In genomic region chr6:11727806-11728205, GRCm38 (mm10) we compare ENCODE assay signal across 22 mouse cellular contexts.
DNase-seq lines count a peak whose midpoint lies in the region; ATAC-seq and TF ChIP-seq lines count a peak whose summit lies in the region.
"Had no signal": no experiment of that assay in that cellular context is flagged by ENCODE, and none has a peak within 500 bp of the region (broad histone marks: within the 10 kb centered on the region; RNA-seq: fewer than 3 reads in every experiment).

No protein-coding gene starts in this region.

- WGBS in lung, embryonic 14.5 days: 66% methylated on average over 1 of the region's 1 CpGs

- H3K27ac ChIP-seq in lung, embryonic 14.5 days (ENCODE audit: low read depth): no peak overlapping the region
- H3K27ac ChIP-seq: forebrain, embryonic 13.5 days; heart, embryonic 10.5 days; heart, embryonic 15.5 days; hindbrain, embryonic 12.5 days; limb, embryonic 13.5 days had no signal

- no peak overlapping the region for H3K9ac ChIP-seq in lung, embryonic 14.5 days
- H3K9ac ChIP-seq: forebrain, embryonic 13.5 days; heart, embryonic 15.5 days; hindbrain, embryonic 12.5 days; limb, embryonic 13.5 days; neural tube, embryonic 15.5 days had no signal

- no peak overlapping the region for H3K4me3 ChIP-seq in lung, embryonic 14.5 days (ENCODE audit: low read depth, low read length)
- H3K4me3 ChIP-seq: forebrain, embryonic 13.5 days; heart, embryonic 10.5 days; heart, embryonic 15.5 days; hindbrain, embryonic 12.5 days; limb, embryonic 13.5 days; neural tube, embryonic 15.5 days had no signal

- no peaks in the 10 kb centered on the region for H3K9me3 ChIP-seq in lung, embryonic 14.5 days (ENCODE audit: low read depth, low read length)
- H3K9me3 ChIP-seq: forebrain, embryonic 13.5 days; heart, embryonic 10.5 days; heart, embryonic 15.5 days; hindbrain, embryonic 12.5 days; limb, embryonic 13.5 days; neural tube, embryonic 15.5 days had no signal

- peak; percentile 1 for DNase-seq in lung, embryonic 14.5 days
- DNase-seq in lung, postnatal 10 days: no peak
- DNase-seq in urinary bladder, postnatal 4 days (ENCODE audit: low spot score in 2 of 2): no peak
- DNase-seq in neural tube, embryonic 10.5 days (ENCODE audit: extremely low spot score, low spot score): no peak
- DNase-seq: B cell, adult 2 months; cerebellum, adult 18-20 months; gastrocnemius, postnatal 10 days; heart, adult 11 months; kidney, adult 8-10 months; lung, adult 2 months; retina, postnatal 1 day; right cerebral cortex, postnatal 14 days had no signal

- no peak for TF ChIP-seq CTCF in lung, embryonic 14.5 days (IDR thresholded peaks at IDR 0.05; ENCODE audit: low read depth)

- H3K27me3 ChIP-seq in lung, embryonic 14.5 days (ENCODE audit: insufficient read depth, low read length): no peaks in the 10 kb centered on the region
- H3K27me3 ChIP-seq: forebrain, embryonic 13.5 days; heart, embryonic 15.5 days; hindbrain, embryonic 12.5 days; limb, embryonic 13.5 days; neural tube, embryonic 15.5 days had no signal

- ATAC-seq in lung, embryonic 14.5 days (ENCODE audit: insufficient read depth): no peak
- peak; percentile 7; the same call in 1 of the 2 replicates for ATAC-seq in common myeloid progenitor, adult 5-6 weeks (replicated peaks; ENCODE audit: low read depth, poor library complexity, severe bottlenecking)
- ATAC-seq in erythroid progenitor cell, adult 5-6 weeks (replicated peaks; ENCODE audit: low FRiP score, poor library complexity, severe bottlenecking): peak; percentile 64
- peak; percentile 20; the same call in 1 of the 2 replicates for ATAC-seq in megakaryocyte progenitor cell, adult 5-6 weeks (replicated peaks; ENCODE audit: poor library complexity)
- ATAC-seq: activated CD4-positive, CD25-positive, alpha-beta regulatory T cell, adult 4 months had no signal

- H3K4me2 ChIP-seq in lung, embryonic 14.5 days: no peak overlapping the region
- H3K4me2 ChIP-seq: forebrain, embryonic 13.5 days; heart, embryonic 15.5 days; hindbrain, embryonic 12.5 days; limb, embryonic 13.5 days had no signal

- no peaks in the 10 kb centered on the region for H3K36me3 ChIP-seq in lung, embryonic 14.5 days (ENCODE audit: insufficient read depth)
- H3K36me3 ChIP-seq: heart, embryonic 10.5 days; heart, embryonic 15.5 days; hindbrain, embryonic 12.5 days; limb, embryonic 13.5 days; neural tube, embryonic 15.5 days had no signal

- no peaks in the 10 kb centered on the region for H3K4me1 ChIP-seq in lung, embryonic 14.5 days (ENCODE audit: insufficient read depth)
- H3K4me1 ChIP-seq: forebrain, embryonic 13.5 days; heart, embryonic 10.5 days; heart, embryonic 15.5 days; hindbrain, embryonic 12.5 days; limb, embryonic 13.5 days had no signal
